Mouse (Mus musculus) monocyte, adult 2 months (primary cell): ENCODE data around the gene Serpinb6b.
A peak's percentile ranks its signal among the peaks of the same experiment; 100 is the strongest.

Experiments used
- DNase-seq, 2 experiments: peaks; one replicate each; pipeline ENCODE4 v3.0.0; 2022; ENCODE audit warnings: low spot score in 2 of 2, low read depth in 1 of 2

Gene Serpinb6b

GRCm38 (mm10) chr13:32974268-32974667, 9.3 kb downstream of the Serpinb6b start:
- no peak for DNase-seq

DNA sequence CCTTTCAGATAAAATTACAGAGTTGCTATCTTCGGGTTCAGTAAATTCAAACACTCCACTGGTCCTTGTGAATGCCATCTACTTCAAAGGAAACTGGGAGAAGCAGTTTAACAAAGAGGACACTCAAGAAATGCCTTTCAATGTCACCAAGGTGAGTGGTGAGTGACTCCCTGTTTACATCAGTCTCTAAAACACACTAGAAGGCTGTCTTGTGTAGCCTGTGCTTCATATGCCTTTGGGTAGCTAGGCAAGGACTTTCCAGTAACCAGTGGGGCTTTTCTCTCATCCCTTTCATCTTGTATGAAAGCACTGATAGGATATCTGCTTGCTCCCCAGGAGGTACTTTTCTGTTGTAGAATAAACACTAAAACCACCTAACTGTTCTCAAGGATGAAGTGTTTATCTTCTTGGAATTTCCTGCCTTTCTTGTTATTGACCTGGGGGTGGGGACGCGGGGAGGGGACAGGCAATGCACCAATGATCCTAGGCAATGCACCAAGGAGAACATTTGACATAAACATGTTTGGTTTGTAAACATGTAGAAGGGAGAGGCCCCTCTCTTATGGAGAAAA, 10.0 kb downstream of the Serpinb6b start:
- DNase-seq, result no peak

- no peak for DNase-seq
These were observed 10.7 kb downstream of the Serpinb6b start for GRCm38 (mm10) chr13:32975710-32976109.

GRCm38 (mm10) chr13:32982556-32983042, 17.6 kb downstream of the Serpinb6b start:
- DNase-seq, result no peak

- no peak for DNase-seq
These were observed 21.2 kb downstream of the Serpinb6b start for GRCm38 (mm10) chr13:32986256-32986655.

GRCm38 (mm10) chr13:32993152-32993893, 28.3 kb downstream of the Serpinb6b start:
- DNase-seq, result no peak

DNA sequence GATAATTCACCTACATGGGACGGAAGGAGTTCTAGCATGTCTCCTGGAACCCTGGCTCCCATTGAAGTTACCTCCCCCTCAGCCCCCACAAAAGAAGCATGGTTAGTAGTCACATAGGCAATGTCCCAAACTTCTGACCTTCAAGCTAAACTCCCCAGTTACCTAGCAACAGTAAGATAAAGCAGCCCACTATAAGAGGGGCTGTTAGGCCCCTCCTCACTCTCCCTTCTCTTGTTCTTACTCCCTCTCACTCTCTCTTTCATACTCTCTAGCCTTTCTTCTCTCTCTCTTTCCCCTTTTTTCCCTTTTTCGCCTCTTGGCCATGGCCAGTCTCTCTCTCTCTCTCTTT, 28.9 kb downstream of the Serpinb6b start:
- no peak for DNase-seq

- DNase-seq, result no peak
These were observed 30.0 kb downstream of the Serpinb6b start for GRCm38 (mm10) chr13:32995051-32995450.

DNA sequence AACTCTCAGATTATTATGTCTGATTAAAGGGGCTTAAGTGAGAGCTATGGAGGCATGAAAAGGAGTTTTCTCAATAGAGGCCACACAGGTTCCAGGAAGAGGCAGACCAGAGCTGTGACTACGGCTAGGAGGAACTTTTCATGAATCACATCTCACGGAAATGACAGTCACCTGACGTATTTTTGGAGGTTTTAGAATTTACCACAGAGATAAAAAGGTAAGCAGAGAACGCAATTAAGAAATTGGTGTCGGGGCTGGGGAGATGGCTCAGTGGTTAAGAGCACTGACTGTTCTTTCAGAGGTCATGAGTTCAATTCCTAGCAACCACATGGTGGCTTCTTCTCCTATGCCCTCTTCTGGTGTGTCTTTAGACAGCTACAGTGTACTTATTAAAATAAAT, 36.3 kb downstream of the Serpinb6b start:
- no peak for DNase-seq

DNA sequence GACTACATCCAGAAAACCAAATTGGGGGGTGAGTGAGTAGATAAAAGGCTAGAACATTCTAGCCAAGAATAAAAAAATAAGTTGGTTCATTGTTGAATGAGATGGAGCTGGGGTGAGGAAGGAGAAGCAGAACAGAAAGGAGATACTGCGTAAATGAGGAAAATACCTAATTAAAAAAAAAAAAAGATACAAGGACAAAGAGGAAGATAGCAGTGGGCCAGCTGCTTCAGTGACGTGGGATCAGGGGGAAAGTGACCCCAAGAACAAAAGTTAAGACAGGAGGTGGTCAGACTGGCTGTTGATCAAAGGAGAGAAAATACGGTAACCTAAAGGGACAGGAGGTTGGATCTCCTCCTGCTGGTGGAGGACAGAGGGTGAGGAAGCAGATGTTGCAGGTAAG, 37.9 kb downstream of the Serpinb6b start, which contains the start of gene Serpinb9:
Serpinb9 (plus strand) TSS at position 301 of the 400 bp plus-strand sequence.
- DNase-seq, result no peak

DNA sequence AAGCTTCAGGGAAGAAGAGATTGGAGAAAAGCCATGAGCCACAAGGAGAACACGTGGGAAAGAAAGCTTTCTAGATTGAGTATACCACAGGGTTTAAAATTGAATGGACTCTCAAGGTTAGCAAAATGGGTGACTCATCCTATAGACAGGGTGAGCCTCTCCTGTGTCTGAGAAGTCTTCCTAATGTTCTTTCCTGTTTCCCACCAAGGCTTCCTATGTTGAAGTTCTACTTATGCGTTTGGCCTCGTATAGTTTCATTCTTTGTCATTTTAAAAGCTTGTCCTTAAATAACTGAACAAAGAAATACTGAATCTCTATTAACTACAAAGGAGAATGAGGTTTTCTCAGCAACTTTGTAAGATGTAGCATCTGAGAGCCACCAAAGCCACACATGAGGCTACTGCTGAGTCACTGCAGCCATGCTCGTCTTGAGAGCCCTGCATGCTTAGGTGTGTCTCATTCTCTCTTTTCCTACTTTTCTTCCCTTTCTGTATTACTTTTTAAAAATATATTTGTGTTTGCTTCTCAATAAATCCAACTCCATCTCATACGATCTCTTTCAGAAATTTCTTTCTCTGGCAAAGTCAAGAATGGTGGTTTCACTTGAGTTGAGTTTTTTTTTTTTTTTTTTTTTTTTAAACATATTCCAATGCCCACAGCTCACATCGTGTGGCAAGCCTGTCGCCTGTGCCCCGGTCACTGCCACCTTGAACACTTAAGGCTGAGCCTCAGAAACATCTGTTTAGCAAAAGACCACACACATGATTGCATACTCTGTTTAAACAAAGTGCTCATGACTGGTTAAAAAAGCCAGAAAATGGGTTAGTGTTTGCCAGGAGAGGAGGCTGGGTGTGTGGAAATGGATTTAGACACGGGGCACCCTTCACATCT, 38.8 kb downstream of the Serpinb6b start:
- no peak for DNase-seq

DNA sequence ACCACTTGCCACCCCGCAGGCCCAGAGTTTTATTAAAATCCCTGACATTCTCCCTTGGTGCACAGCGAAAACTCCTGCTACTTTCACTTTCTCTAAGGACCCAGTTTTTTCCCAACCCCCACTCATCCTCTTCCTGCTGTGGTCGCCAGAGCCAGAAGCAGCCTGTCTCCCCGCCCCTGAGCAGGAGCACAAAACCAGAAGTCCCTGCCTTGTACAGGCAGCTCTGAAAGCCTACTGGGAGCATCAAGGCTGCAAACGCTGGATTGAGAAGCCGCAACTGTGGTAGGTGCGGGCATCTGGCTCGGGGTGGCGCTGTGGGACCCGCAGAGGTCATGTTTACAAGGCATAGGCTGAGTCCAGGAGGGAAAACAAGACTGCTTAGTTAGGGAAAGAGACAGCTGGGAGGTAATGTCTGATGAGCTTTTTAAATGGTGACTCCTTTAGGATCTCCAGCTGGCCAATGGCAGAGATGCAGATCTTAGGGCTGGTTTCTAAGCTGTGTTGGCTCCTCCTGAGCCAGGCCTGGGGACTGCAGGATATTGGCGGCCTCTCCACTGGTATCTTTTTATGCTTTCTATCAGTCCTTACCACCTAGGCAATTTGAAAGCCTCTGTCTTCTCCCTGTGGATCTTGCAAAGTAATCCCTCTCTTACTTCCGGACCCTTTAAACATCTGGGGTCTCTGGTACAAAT, 39.6 kb downstream of the Serpinb6b start:
- DNase-seq, result peak; percentile 40 to 62

GRCm38 (mm10) chr13:33005501-33006075, 40.6 kb downstream of the Serpinb6b start:
- no peak for DNase-seq

- DNase-seq, result no peak
These were observed 41.5 kb downstream of the Serpinb6b start for GRCm38 (mm10) chr13:33006555-33006954.

GRCm38 (mm10) chr13:33012395-33012794, 47.4 kb downstream of the Serpinb6b start:
- DNase-seq, result no peak

DNA sequence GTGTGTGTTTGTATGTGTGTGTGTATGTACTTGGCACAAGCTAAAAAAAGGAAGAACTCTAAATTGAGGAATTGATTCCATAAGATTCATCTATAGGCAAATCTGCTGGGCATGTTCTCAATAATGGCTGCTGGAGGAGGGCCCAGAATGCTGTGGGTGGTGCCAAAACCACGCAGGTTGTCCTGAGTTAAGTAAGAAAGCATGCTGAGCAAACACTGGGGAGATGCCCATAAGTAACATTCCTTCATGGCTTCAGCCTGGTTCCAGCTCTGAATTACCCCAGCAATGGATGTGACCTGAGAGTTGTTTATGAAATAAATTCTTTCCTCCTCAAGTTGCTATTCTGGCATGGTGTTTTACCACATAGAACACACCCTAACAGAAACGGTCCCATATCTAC, 48.3 kb downstream of the Serpinb6b start:
- no peak for DNase-seq

DNA sequence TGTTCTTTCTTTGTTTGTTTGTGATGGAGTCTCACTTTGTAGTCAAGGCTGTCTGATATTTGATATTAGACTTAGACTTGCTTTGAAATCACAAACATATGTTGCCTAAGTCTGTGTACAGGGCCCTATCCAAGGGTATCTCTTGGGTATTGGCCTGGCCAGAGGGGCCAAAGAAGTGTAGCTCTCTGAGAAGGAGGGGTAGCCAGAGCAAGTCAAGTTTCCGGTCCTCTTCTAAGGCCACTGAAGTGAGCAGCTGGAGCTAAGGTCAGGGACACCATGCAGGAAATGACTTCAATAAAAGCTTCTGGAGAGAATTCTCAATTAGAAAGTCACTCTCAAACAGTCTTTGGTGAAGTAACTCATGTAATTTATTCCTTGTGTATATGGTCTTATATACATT, 57.4 kb downstream of the Serpinb6b start:
- DNase-seq, result no peak

GRCm38 (mm10) chr13:33026427-33027057, 61.5 kb downstream of the Serpinb6b start:
- DNase-seq, result no peak

GRCm38 (mm10) chr13:33027244-33027643, 62.2 kb downstream of the Serpinb6b start, which contains the start of gene Serpinb9b:
Serpinb9b (plus strand) TSS chr13:33027416.
- DNase-seq, result no peak

DNA sequence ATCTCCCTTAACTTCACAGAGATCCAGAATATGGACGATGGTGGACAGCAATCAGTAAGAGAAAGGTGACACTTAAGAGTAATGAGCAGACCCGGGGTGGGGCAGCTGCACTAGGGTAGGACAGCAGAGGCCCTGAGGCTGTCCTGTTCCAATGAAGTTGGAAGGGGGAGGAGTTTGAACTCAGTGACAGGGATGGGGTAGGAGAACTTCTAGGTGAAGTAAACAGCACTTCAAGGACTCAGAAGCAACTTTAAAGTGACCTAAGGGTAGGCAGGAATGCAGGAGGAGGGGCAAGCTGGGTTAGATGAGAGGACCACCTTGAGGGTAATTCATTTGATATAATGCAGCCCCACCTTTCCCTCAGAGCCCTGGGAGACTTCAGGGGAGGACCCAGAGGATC, 63.1 kb downstream of the Serpinb6b start:
- no peak for DNase-seq
